Mouse (Mus musculus) heart, embryonic 13.5 days (tissue): ENCODE results near the gene Lin37. TPM values are rescaled to one million over a fixed set of nuclear protein-coding genes. Genes with fewer than 3 reads are reported as not detected.

ENCODE experiments used
- ATAC-seq: fragments of 200-750 bp; cut with Nextera tagmentation; 2 replicates; pipeline ENCODE4 v1.8.0; 2017; ENCODE audit warnings: moderate TSS enrichment; ENCODE audit not compliant: insufficient number of reproducible peaks, low FRiP score, low TSS enrichment; ENCODE audit errors: extremely low read depth
- H3K27ac ChIP-seq: fragments of 300-500 bp; sonication (generic); replicated peaks from 2 replicates; pipeline ENCODE4 v1.5.1; 2015; ENCODE audit warnings: moderate library complexity, mild to moderate bottlenecking, inconsistent platforms
- H3K27me3 ChIP-seq: fragments of 300-500 bp; sonication (generic); replicated peaks from 2 replicates; pipeline ENCODE4 v1.6.1; 2015; ENCODE audit warnings: mild to moderate bottlenecking, inconsistent platforms
- H3K36me3 ChIP-seq: fragments of 300-500 bp; sonication (generic); 2 replicates; pipeline ENCODE4 v1.6.1; 2015; ENCODE audit warnings: mild to moderate bottlenecking, inconsistent platforms
- H3K4me1 ChIP-seq: fragments of 300-500 bp; sonication (generic); 2 replicates; pipeline ENCODE4 v1.6.1; 2015; ENCODE audit warnings: inconsistent platforms
- H3K4me2 ChIP-seq: fragments of 300-500 bp; sonication (generic); 2 replicates; pipeline ENCODE4 v1.6.1; 2015; ENCODE audit warnings: inconsistent platforms, mild to moderate bottlenecking, moderate library complexity
- H3K4me3 ChIP-seq: fragments of 300-500 bp; sonication (generic); 2 replicates; pipeline ENCODE4 v1.5.1; 2015; ENCODE audit warnings: moderate library complexity, mild to moderate bottlenecking, inconsistent platforms
- H3K9ac ChIP-seq: fragments of 300-500 bp; sonication (generic); 2 replicates; pipeline ENCODE4 v1.6.1; 2015; ENCODE audit warnings: inconsistent platforms, mild to moderate bottlenecking, moderate library complexity
- H3K9me3 ChIP-seq: fragments of 300-500 bp; sonication (generic); 2 replicates; pipeline ENCODE4 v1.6.1; 2016; ENCODE audit warnings: inconsistent platforms
- WGBS: fragments of 180-500 bp; shearing (Covaris S2); methylation state at CpG from one replicate; pipeline ENCODE4 v1.1.7; 2015; ENCODE audit warnings: mixed read lengths; 5-methylcytosine and 5-hydroxymethylcytosine counted together
- polyA plus RNA-seq: library from polyadenylated mRNA; unstranded; fragments of >200 nt; fragmentation: Nextera tagmentation; extraction: Ambion mirVana; gene quantifications from 2 replicates; pipeline ENCODE4 v1.2.1, GENCODE M21; 2015

Gene Lin37
- polyA plus RNA-seq, 1 experiment from 2014 or later, result 31.0 TPM

- 89% methylated on average over 1 of the region's 1 CpGs for WGBS
- H3K4me2 ChIP-seq, result no peak overlapping the region
- no peak overlapping the region for H3K9ac ChIP-seq
- no peak overlapping the region for H3K4me3 ChIP-seq
- no peaks in the 10 kb centered on the region for H3K9me3 ChIP-seq
- H3K27me3 ChIP-seq, result no peaks in the 10 kb centered on the region
- H3K36me3 ChIP-seq, result peaks cover 55% of the 10 kb centered on the region
- H3K27ac ChIP-seq, result no peak overlapping the region
- ATAC-seq, result no peak
- H3K4me1 ChIP-seq, result peaks cover 20% of the 10 kb centered on the region
These were observed 9.0 kb downstream of the Lin37 start for GRCm38 (mm10) chr7:30550603-30551002.

DNA sequence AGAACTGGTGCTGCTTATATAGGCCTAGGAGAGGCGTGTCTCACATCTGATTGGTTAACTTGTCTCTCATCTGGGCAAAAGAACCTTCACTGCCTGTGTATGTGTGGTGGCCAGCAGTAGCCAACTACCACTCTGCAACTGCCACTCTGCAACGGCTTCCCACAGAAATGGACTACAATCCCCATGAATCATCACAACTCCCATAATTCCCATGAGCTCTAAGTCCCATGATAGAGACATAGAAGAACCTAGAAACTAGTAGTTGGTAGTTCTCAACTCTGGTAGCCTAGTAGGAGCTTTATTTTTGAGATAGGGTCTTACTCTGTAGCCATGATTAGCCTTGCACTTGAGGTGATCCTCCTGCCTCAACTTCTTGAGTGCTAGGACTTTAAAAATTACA is 9.8 kb downstream of the Lin37 start:
- no peak overlapping the region for H3K9ac ChIP-seq
- H3K27me3 ChIP-seq, result no peaks in the 10 kb centered on the region
- no peaks in the 10 kb centered on the region for H3K9me3 ChIP-seq
- H3K4me3 ChIP-seq, result no peak overlapping the region
- no peak overlapping the region for H3K27ac ChIP-seq
- H3K4me2 ChIP-seq, result no peak overlapping the region
- 63% methylated on average over 2 of the region's 2 CpGs for WGBS
- H3K4me1 ChIP-seq, result peaks cover 20% of the 10 kb centered on the region
- no peak for ATAC-seq
- H3K36me3 ChIP-seq, result peaks cover 53% of the 10 kb centered on the region

DNA sequence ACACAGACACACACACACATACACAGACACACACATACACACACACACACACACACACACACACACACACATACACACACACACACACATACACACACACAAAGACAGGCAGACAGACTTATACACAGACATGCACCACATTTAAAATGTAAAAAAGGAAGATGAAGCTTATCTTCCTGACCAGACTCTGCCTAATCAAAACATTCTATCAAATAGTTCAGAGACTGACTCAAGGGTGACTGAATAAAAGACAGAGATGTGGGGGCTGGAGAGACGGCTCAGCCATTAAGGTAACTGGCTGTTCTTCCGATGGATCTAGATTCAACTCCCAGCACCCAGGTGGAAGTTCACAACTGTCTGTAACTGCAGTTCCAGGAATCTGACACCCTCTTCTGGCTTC is 15.3 kb downstream of the Lin37 start:
- peaks cover 83% of the 10 kb centered on the region for H3K36me3 ChIP-seq
- H3K4me2 ChIP-seq, result no peak overlapping the region
- no peaks in the 10 kb centered on the region for H3K4me1 ChIP-seq
- no peaks in the 10 kb centered on the region for H3K27me3 ChIP-seq
- no peaks in the 10 kb centered on the region for H3K9me3 ChIP-seq
- H3K27ac ChIP-seq, result no peak overlapping the region
- 84% methylated on average over 2 of the region's 2 CpGs for WGBS
- no peak overlapping the region for H3K9ac ChIP-seq
- no peak for ATAC-seq
- no peak overlapping the region for H3K4me3 ChIP-seq

- Histone ChIP-seq H3K36me3 (peaks cover 62% of the 10 kb centered on the region), H3K4me3 (no peak overlapping the region), H3K27ac (no peak overlapping the region), H3K4me2 (no peak overlapping the region), H3K4me1 (peaks cover 3% of the 10 kb centered on the region), H3K9me3 (no peaks in the 10 kb centered on the region), H3K27me3 (no peaks in the 10 kb centered on the region), H3K9ac (no peak overlapping the region)
- ATAC-seq, result no peak; the same call in 1 of the 2 replicates
- WGBS, result 78% methylated on average over 7 of the region's 7 CpGs
These were observed 19.1 kb downstream of the Lin37 start for GRCm38 (mm10) chr7:30540572-30540971.

- under 1% methylated on average over 73 of the region's 84 CpGs for WGBS
- Histone ChIP-seq H3K27me3 (peaks cover 9% of the 10 kb centered on the region; the same call in 1 of the 2 replicates), H3K27ac (peak within 1 kb of the TSS; percentile 32), H3K4me2 (peak within 1 kb of the TSS; percentile 75), H3K4me1 (peaks cover 38% of the 10 kb centered on the region), H3K4me3 (peak within 1 kb of the TSS; percentile 81), H3K36me3 (peaks cover 46% of the 10 kb centered on the region), H3K9me3 (no peaks in the 10 kb centered on the region), H3K9ac (peak within 1 kb of the TSS; percentile 86)
- ATAC-seq, result peak; percentile 96
These were observed 24.7 kb downstream of the Lin37 start, which contains the start of gene Arhgap33 for GRCm38 (mm10) chr7:30534633-30535577. Arhgap33 (minus strand) TSS chr7:30535060.

DNA sequence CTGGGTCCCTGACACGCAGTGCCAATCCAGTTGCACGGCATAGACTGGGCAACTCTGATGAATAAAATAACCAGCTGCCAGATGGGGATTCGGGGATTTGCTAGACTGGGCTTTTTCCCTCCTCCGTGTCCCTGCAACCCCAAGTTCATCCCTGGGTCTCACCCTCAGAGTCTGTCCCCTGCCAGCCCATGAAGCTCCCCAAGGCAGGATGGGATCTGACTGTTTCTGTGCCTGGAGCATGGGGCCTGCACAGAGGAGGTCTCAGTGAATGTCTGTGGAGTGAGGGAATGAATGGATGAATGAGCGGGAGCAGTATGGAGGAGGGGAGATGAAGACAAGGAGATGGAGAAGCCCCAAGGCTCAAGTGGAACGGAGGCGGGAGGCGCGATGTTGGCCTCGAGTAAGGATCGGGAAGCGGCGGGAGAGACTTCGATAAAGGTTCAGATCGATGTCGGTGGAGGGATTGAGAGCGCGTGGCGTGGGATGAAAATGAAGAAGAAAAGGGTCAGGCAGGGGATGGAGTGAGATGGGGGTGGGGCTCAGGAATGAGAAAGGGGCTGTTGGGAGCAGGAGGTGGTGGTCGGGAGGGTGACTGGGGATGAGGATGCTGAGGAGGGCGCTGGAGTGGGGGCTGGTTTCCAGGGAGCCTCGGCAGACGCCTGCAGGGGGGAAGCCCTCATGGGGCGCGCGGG is 25.6 kb downstream of the Lin37 start:
- no peaks in the 10 kb centered on the region for H3K9me3 ChIP-seq
- no peak for ATAC-seq
- H3K4me3 ChIP-seq, result peak overlapping the region; percentile 81
- peaks cover 46% of the 10 kb centered on the region for H3K36me3 ChIP-seq
- peak overlapping the region; percentile 86 for H3K9ac ChIP-seq
- peaks cover 12% of the 10 kb centered on the region; the same call in 1 of the 2 replicates for H3K27me3 ChIP-seq
- WGBS, result 10% methylated on average over 25 of the region's 26 CpGs
- peaks cover 38% of the 10 kb centered on the region for H3K4me1 ChIP-seq
- no peak overlapping the region for H3K27ac ChIP-seq
- peak overlapping the region; percentile 75 for H3K4me2 ChIP-seq

- Histone ChIP-seq H3K9ac (peak overlapping the region; percentile 86), H3K9me3 (no peaks in the 10 kb centered on the region), H3K36me3 (peaks cover 48% of the 10 kb centered on the region), H3K27ac (no peak overlapping the region), H3K27me3 (peaks cover 12% of the 10 kb centered on the region; the same call in 1 of the 2 replicates), H3K4me2 (peak overlapping the region; percentile 75), H3K4me3 (no peak overlapping the region), H3K4me1 (peaks cover 38% of the 10 kb centered on the region)
- ATAC-seq, result no peak
- 35% methylated on average over 8 of the region's 8 CpGs for WGBS
These were observed 26.7 kb downstream of the Lin37 start for GRCm38 (mm10) chr7:30532931-30533330.

DNA sequence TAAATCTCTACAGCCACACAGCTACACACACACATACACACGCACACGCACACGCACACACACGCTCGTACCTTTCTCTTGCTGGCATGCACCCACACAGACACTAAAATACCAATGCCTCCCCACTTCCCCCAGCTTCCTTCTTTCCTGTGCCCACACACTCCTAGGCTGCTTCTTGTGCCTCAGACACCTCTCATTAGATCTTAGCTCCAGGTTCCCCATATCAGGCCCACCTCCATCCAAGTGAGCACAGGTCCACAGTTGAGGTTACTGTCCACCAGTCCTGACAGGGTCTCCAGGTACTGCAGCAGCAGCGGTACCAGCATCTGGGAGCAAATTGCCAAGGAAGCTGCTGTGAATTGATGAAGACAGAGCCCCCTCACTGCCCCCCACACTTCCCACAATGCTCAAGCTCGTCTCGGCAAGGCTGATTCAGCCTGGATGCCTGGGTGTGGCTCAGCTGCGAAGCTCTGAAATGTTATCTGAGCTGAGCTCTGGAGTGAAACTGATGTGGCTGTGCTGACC is 28.3 kb downstream of the Lin37 start:
- H3K27ac ChIP-seq, result no peak overlapping the region
- H3K4me2 ChIP-seq, result no peak overlapping the region
- peak overlapping the region; percentile 28 for H3K9ac ChIP-seq
- no peak overlapping the region for H3K4me3 ChIP-seq
- H3K4me1 ChIP-seq, result peaks cover 42% of the 10 kb centered on the region
- H3K27me3 ChIP-seq, result peaks cover 19% of the 10 kb centered on the region; the same call in 1 of the 2 replicates
- 73% methylated on average over 9 of the region's 9 CpGs for WGBS
- no peaks in the 10 kb centered on the region for H3K9me3 ChIP-seq
- no peak for ATAC-seq
- H3K36me3 ChIP-seq, result peaks cover 61% of the 10 kb centered on the region

DNA sequence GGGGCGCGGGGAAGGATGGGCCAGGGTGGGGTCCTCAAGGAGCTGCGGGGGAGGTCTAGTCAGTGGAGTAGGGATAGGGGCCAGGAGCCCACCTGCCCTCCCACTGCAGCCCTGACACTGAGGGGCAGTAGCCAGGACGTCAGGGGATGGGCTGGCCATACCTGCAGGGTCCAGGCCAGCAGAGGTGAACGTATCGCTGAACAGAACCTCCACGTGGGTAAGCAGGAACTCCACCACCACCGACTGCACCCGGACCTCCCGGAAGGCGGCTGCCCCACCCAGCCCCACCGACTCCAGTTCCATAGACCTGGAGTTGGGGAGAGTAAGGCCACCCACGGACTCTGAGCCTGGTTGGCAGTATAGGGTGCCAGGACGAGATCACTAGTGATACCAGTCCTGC is 32.7 kb downstream of the Lin37 start:
- Histone ChIP-seq H3K9ac (peak overlapping the region; percentile 52; the same call in 1 of the 2 replicates), H3K27me3 (peaks cover 12% of the 10 kb centered on the region), H3K36me3 (peaks cover 90% of the 10 kb centered on the region), H3K4me3 (no peak overlapping the region), H3K4me2 (no peak overlapping the region), H3K27ac (no peak overlapping the region), H3K4me1 (peaks cover 18% of the 10 kb centered on the region), H3K9me3 (no peaks in the 10 kb centered on the region)
- ATAC-seq, result no peak
- 82% methylated on average over 14 of the region's 14 CpGs for WGBS

DNA sequence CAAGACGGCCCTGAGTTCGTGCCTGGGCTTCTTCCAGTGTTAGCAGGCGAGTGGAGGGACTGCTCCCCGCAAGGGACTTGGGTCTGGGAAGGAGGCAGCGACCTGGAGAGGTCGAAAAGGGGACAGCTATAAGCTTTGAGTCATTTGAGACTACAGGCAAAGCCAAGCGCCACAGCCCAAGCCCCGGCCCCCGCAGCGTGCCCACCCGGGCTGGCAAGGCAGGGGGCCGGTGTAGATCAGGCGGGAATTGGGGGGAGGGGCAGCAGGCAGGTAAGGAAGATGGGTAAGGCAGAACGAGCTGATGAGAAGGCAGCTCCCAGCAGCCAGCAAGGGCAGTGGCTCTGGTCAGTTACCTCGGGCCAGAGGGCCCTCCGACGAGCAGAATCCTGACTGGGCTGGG is 33.2 kb downstream of the Lin37 start:
- H3K4me3 ChIP-seq, result 0 out of 2 replicates have a peak overlapping the region, but pooled peaks have one; percentile 3
- H3K9ac ChIP-seq, result peak overlapping the region; percentile 52; the same call in 1 of the 2 replicates
- H3K4me2 ChIP-seq, result peak overlapping the region; percentile 25
- peaks cover 12% of the 10 kb centered on the region for H3K4me1 ChIP-seq
- 26% methylated on average over 17 of the region's 17 CpGs for WGBS
- no peaks in the 10 kb centered on the region for H3K9me3 ChIP-seq
- no peak overlapping the region for H3K27ac ChIP-seq
- ATAC-seq, result no peak
- H3K36me3 ChIP-seq, result peaks cover 84% of the 10 kb centered on the region
- H3K27me3 ChIP-seq, result peaks cover 12% of the 10 kb centered on the region

DNA sequence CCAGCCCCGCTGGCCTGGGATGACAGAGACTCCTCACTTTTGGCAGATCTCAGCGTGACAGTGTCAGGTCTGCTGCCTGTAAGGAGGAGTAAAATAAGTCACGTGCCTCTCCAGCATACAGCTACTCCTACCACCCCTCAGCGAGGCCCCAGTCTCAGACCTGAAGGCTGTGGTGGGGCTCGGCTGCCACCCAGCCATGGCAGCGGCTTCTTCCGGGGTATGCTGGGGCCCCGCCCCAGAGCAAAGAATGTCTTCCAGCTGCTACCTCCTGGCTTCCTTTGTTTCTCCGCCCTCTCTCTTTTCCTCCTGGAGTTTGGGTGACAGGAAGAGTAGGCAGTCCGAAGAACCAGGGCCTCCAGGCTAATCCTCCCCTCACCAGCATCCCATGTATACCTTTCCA is 33.7 kb downstream of the Lin37 start:
- Histone ChIP-seq H3K4me1 (peaks cover 10% of the 10 kb centered on the region), H3K36me3 (peaks cover 80% of the 10 kb centered on the region), H3K27ac (no peak overlapping the region), H3K4me3 (0 out of 2 replicates have a peak overlapping the region, but pooled peaks have one; percentile 3), H3K4me2 (peak overlapping the region; percentile 25), H3K9me3 (no peaks in the 10 kb centered on the region), H3K27me3 (peaks cover 12% of the 10 kb centered on the region), H3K9ac (peak overlapping the region; percentile 52; the same call in 1 of the 2 replicates)
- 36% methylated on average over 10 of the region's 10 CpGs for WGBS
- ATAC-seq, result no peak
